Mouse (Mus musculus) kidney, postnatal 0 days (tissue): Measurements from ENCODE around the gene 4931428L18Rik. TPM values are rescaled to one million over a fixed set of nuclear protein-coding genes. Genes with fewer than 3 reads are reported as not detected.

ENCODE experiments used
- ATAC-seq: fragments of 200-750 bp; cut with Nextera tagmentation; replicated peaks from 2 replicates; pipeline ENCODE4 v1.8.0; 2017; ENCODE audit warnings: low read depth, moderate number of reproducible peaks, moderate TSS enrichment, moderate library complexity; ENCODE audit not compliant: low FRiP score
- DNase-seq: peaks from one replicate; pipeline ENCODE4 v3.0.0-alpha.2; 2016; ENCODE audit warnings: low spot score
- H3K27ac ChIP-seq: fragments of 300-500 bp; sonication (generic); 2 replicates; pipeline ENCODE4 v1.5.1; 2014; ENCODE audit warnings: mild to moderate bottlenecking
- H3K27me3 ChIP-seq: fragments of 300-500 bp; sonication (generic); 2 replicates; pipeline ENCODE4 v1.6.1; 2014; ENCODE audit warnings: low read length, mixed read lengths; ENCODE audit not compliant: insufficient read depth
- H3K36me3 ChIP-seq: fragments of 300-500 bp; sonication (generic); 2 replicates; pipeline ENCODE4 v1.6.1; 2014; ENCODE audit warnings: low read length, mixed read lengths; ENCODE audit not compliant: insufficient read depth
- H3K4me1 ChIP-seq: fragments of 300-500 bp; sonication (generic); replicated peaks from 2 replicates; pipeline ENCODE4 v1.6.1; 2014; ENCODE audit warnings: antibody characterized with exemption, low read length, mixed read lengths; ENCODE audit not compliant: insufficient read depth
- H3K4me2 ChIP-seq: fragments of 300-500 bp; sonication (generic); 2 replicates; pipeline ENCODE4 v1.6.1; 2014; ENCODE audit warnings: mild to moderate bottlenecking, low read length, moderate library complexity, mixed read lengths
- H3K4me3 ChIP-seq: fragments of 300-500 bp; sonication (generic); replicated peaks from 2 replicates; pipeline ENCODE4 v1.5.1; 2014; ENCODE audit warnings: low read depth, low read length
- H3K9ac ChIP-seq: fragments of 300-500 bp; sonication (generic); 2 replicates; pipeline ENCODE4 v1.6.1; 2014; ENCODE audit warnings: low read depth, low read length
- H3K9me3 ChIP-seq: fragments of 300-500 bp; sonication (generic); replicated peaks from 2 replicates; pipeline ENCODE4 v1.6.1; 2016; ENCODE audit warnings: low read length, inconsistent platforms, mixed read lengths
- CTCF ChIP-seq: IDR thresholded peaks from 2 replicates; pipeline ENCODE4 v1.5.1; 2016; ENCODE audit warnings: antibody characterized with exemption, low read depth, mild to moderate bottlenecking, moderate library complexity
- WGBS: fragments of 180-500 bp; shearing (Covaris S2); extraction: QIAGEN DNeasy Blood & Tissue Kit; methylation state at CpG from one replicate; pipeline ENCODE4 v1.1.7; 2014; 5-methylcytosine and 5-hydroxymethylcytosine counted together
- polyA plus RNA-seq: library from polyadenylated mRNA; unstranded; fragments of >200 nt; fragmentation: Nextera tagmentation; extraction: Ambion mirVana; gene quantifications from 2 replicates; pipeline ENCODE4 v1.2.1, GENCODE M21; 2015

Gene 4931428L18Rik
- polyA plus RNA-seq, 1 experiment from 2014 or later: not detected

GRCm38 (mm10) chr1:31138387-31138786 lies 84.1 kb downstream of the 4931428L18Rik start:
- ATAC-seq (no peak), DNase-seq (no peak)
- 69% methylated on average over 3 of the region's 3 CpGs for WGBS
- H3K27me3 ChIP-seq: no peaks in the 10 kb centered on the region
- no peak overlapping the region for H3K27ac ChIP-seq
- H3K9me3 ChIP-seq: no peaks in the 10 kb centered on the region
- H3K4me2 ChIP-seq: no peak overlapping the region
- H3K4me3 ChIP-seq: no peak overlapping the region
- TF ChIP-seq CTCF: no peak
- H3K36me3 ChIP-seq: no peaks in the 10 kb centered on the region
- H3K4me1 ChIP-seq: no peaks in the 10 kb centered on the region
- H3K9ac ChIP-seq: no peak overlapping the region

GRCm38 (mm10) chr1:31113466-31113865 lies 109.0 kb downstream of the 4931428L18Rik start:
- Histone ChIP-seq H3K4me3 (no peak overlapping the region), H3K36me3 (no peaks in the 10 kb centered on the region), H3K27me3 (no peaks in the 10 kb centered on the region), H3K9ac (no peak overlapping the region), H3K27ac (no peak overlapping the region), H3K4me2 (no peak overlapping the region), H3K9me3 (no peaks in the 10 kb centered on the region), H3K4me1 (no peaks in the 10 kb centered on the region)
- no peak for DNase-seq
- 27% methylated on average over 4 of the region's 4 CpGs for WGBS
- TF ChIP-seq CTCF: no peak
- ATAC-seq: no peak

GRCm38 (mm10) chr1:31107961-31108360 lies 114.5 kb downstream of the 4931428L18Rik start:
- no peaks in the 10 kb centered on the region for H3K9me3 ChIP-seq
- DNase-seq: no peak
- no peak for ATAC-seq
- H3K27me3 ChIP-seq: no peaks in the 10 kb centered on the region
- no peaks in the 10 kb centered on the region for H3K4me1 ChIP-seq
- no peak for TF ChIP-seq CTCF
- H3K36me3 ChIP-seq: no peaks in the 10 kb centered on the region
- H3K4me3 ChIP-seq: no peak overlapping the region
- 91% methylated on average over 3 of the region's 3 CpGs for WGBS
- H3K9ac ChIP-seq: no peak overlapping the region
- H3K4me2 ChIP-seq: no peak overlapping the region
- H3K27ac ChIP-seq: no peak overlapping the region

GRCm38 (mm10) chr1:31102863-31103657 lies 119.4 kb downstream of the 4931428L18Rik start:
- no peak for ATAC-seq
- no peak for TF ChIP-seq CTCF
- no peaks in the 10 kb centered on the region for H3K9me3 ChIP-seq
- H3K4me1 ChIP-seq: no peaks in the 10 kb centered on the region
- no peak overlapping the region for H3K4me3 ChIP-seq
- H3K27ac ChIP-seq: no peak overlapping the region
- no peak overlapping the region for H3K9ac ChIP-seq
- H3K36me3 ChIP-seq: no peaks in the 10 kb centered on the region
- H3K4me2 ChIP-seq: no peak overlapping the region
- WGBS: 59% methylated on average over 12 of the region's 12 CpGs
- no peaks in the 10 kb centered on the region for H3K27me3 ChIP-seq
- no peak for DNase-seq

DNA sequence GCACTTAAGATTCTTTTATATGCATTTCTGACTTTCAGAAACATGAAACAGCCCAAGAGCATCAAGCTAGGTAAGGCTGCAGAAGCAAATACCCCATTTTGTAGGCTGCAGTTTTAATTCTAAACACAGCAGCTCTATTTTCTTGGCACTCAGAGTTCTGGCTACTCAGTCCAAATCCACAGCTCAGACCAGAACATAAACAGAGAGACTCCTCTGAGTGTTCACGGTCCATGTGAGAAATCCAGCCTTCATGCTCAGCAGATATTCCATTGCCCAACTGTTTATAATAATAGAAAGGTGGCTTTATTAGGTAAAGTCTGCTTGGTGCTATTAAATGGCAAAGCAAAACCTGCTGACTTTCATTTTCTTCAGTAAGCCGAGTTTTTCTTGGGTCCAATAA lies 120.2 kb downstream of the 4931428L18Rik start:
- no peaks in the 10 kb centered on the region for H3K27me3 ChIP-seq
- H3K4me2 ChIP-seq: no peak overlapping the region
- TF ChIP-seq CTCF: no peak
- WGBS: 76% methylated on average over 2 of the region's 2 CpGs
- no peaks in the 10 kb centered on the region for H3K4me1 ChIP-seq
- H3K36me3 ChIP-seq: no peaks in the 10 kb centered on the region
- H3K9ac ChIP-seq: no peak overlapping the region
- no peak overlapping the region for H3K27ac ChIP-seq
- no peaks in the 10 kb centered on the region for H3K9me3 ChIP-seq
- DNase-seq (no peak), ATAC-seq (no peak)
- H3K4me3 ChIP-seq: no peak overlapping the region

GRCm38 (mm10) chr1:31097208-31097607 lies 125.3 kb downstream of the 4931428L18Rik start:
- Histone ChIP-seq H3K4me1 (no peaks in the 10 kb centered on the region), H3K4me3 (no peak overlapping the region), H3K36me3 (no peaks in the 10 kb centered on the region), H3K27me3 (no peaks in the 10 kb centered on the region), H3K9me3 (no peaks in the 10 kb centered on the region), H3K27ac (no peak overlapping the region), H3K4me2 (no peak overlapping the region), H3K9ac (no peak overlapping the region)
- no peak for ATAC-seq
- DNase-seq: no peak
- WGBS: 69% methylated on average over 3 of the region's 3 CpGs
- no peak for TF ChIP-seq CTCF

GRCm38 (mm10) chr1:31096466-31096793 lies 126.1 kb downstream of the 4931428L18Rik start:
- 64% methylated on average over 2 of the region's 2 CpGs for WGBS

More at GRCm38 (mm10) chr1:31096466-31096793, 126.1 kb downstream of the 4931428L18Rik start:
- Histone ChIP-seq H3K9me3 (no peaks in the 10 kb centered on the region), H3K9ac (no peak overlapping the region), H3K4me2 (no peak overlapping the region), H3K36me3 (no peaks in the 10 kb centered on the region), H3K27ac (no peak overlapping the region), H3K4me1 (no peaks in the 10 kb centered on the region), H3K27me3 (no peaks in the 10 kb centered on the region), H3K4me3 (no peak overlapping the region)
- no peak for TF ChIP-seq CTCF
- DNase-seq (no peak), ATAC-seq (no peak)
